Mouse (Mus musculus): ENCODE results near the gene Engase.

GRCm38 (mm10) chr11:118438665-118439414 is 37.8 kb upstream of the Engase start:
- TF ChIP-seq CTCF (IDR thresholded peaks at IDR 0.05; ENCODE audit: low read depth), result no peak
- no peak for TF ChIP-seq EP300 (optimal IDR thresholded peaks at IDR 0.05)
